Mouse (Mus musculus) kidney, postnatal 10 days (tissue): ENCODE measurements at regions not wholly inside any gene's neighbourhood (a gene's known extent, or its start where the extent isn't known, plus 50 kb on each side); places are given as distances from the start of the nearest gene placed in this dataset.

Source experiments
- DNase-seq: peaks from one replicate; pipeline ENCODE4 v3.0.0; 2021; ENCODE audit warnings: mixed read lengths

- DNase-seq: no peak
These were observed 59.8 kb upstream of the Speer4c start for GRCm38 (mm10) chr5:15773839-15774238.

- no peak for DNase-seq
These were observed 60.5 kb upstream of the Speer4c start for GRCm38 (mm10) chr5:15774567-15774966.

GRCm38 (mm10) chr5:15776106-15776505, 62.0 kb upstream of the Speer4c start:
- DNase-seq: no peak

GRCm38 (mm10) chr5:15803583-15803982, 89.5 kb upstream of the Speer4c start:
- no peak for DNase-seq

GRCm38 (mm10) chr5:15816864-15817263, 102.8 kb upstream of the Speer4c start:
- DNase-seq: no peak

GRCm38 (mm10) chr5:15817366-15817765, 103.3 kb upstream of the Speer4c start:
- no peak for DNase-seq

- DNase-seq: no peak
These were observed 108.9 kb upstream of the Speer4c start for GRCm38 (mm10) chr5:15822989-15823388.

GRCm38 (mm10) chr5:15831527-15831926, 103.0 kb upstream of the Cacna2d1 start:
- no peak for DNase-seq

GRCm38 (mm10) chr5:15832338-15832737, 102.2 kb upstream of the Cacna2d1 start:
- DNase-seq: no peak

- peak; percentile 83 for DNase-seq
These were observed 96.2 kb upstream of the Cacna2d1 start for GRCm38 (mm10) chr5:15838108-15838972.

GRCm38 (mm10) chr5:15846790-15847189, 87.7 kb upstream of the Cacna2d1 start:
- no peak for DNase-seq

GRCm38 (mm10) chr5:15849520-15849919, 85.0 kb upstream of the Cacna2d1 start:
- DNase-seq: no peak

GRCm38 (mm10) chr5:15850126-15850801, 84.2 kb upstream of the Cacna2d1 start:
- no peak for DNase-seq

- no peak for DNase-seq
These were observed 79.7 kb upstream of the Cacna2d1 start for GRCm38 (mm10) chr5:15854752-15855151.

GRCm38 (mm10) chr5:15857034-15857433, 77.5 kb upstream of the Cacna2d1 start:
- no peak for DNase-seq

- no peak for DNase-seq
These were observed 60.4 kb upstream of the Cacna2d1 start for GRCm38 (mm10) chr5:15874065-15874464.

- DNase-seq: no peak
These were observed 51.5 kb upstream of the Cacna2d1 start for GRCm38 (mm10) chr5:15883004-15883403.
